Mouse (Mus musculus): ENCODE results near the gene Eif2s3x.
A peak's percentile ranks its signal among the peaks of the same experiment; 100 is the strongest.

Gene Eif2s3x

GRCm38 (mm10) chrX:94212597-94213321 lies at the start of gene Eif2s3x:
Eif2s3x (minus strand) TSS chrX:94212862.
- DNase-seq, result peak; percentile 92 to 97

- DNase-seq, result peak in 1 of 2 experiments; percentile 2
Observed at GRCm38 (mm10) chrX:94235601-94236000, 22.9 kb upstream of the Eif2s3x start.

DNA sequence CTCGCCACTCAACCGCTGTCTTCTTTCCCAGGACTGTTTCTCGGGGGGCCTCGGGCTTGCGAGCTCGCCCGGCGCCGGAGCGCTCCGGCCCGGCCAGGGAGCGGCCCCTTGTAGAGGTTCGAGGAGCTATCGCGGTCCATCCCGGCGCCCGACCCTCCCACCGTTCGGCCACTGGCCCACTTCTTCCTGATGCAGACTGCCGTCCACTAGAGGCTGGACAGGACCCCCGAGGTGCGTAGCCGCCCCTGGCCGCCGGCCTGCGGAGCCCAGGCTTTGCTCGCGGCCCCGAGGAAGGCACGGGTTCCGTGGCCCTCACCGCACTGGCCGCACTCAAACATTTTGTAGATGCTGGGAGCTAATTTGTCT lies 22.5 kb upstream of the Eif2s3x start:
- peak; percentile 66 to 69 for DNase-seq

- DNase-seq, result peak; percentile 87
Observed at GRCm38 (mm10) chrX:94234532-94235189, 22.0 kb upstream of the Eif2s3x start, which contains the start of gene Klhl15. Klhl15 (plus strand) TSS chrX:94234599.

- no peak for DNase-seq
Observed at GRCm38 (mm10) chrX:94233936-94234531, 21.4 kb upstream of the Eif2s3x start.

DNA sequence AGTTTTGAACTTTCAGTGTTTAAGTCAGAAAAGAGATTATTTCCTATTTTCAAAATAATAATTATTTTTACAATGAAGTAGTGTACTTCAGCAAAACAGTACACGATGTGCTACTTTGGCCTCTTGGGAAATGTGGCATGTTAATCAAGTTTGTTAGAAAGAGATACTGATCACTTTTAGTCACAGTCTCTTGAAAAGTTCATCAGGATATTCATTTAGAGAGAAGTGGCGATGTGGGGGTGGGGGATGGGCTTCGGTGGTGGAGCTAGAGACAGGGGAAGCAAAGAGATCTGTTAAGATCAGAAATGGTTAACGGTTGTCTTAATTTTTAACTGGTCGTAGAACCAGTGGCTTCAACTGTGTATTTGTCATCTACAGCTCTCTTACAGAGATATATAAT lies 20.8 kb upstream of the Eif2s3x start:
- DNase-seq, result peak; percentile 7 to 18

DNA sequence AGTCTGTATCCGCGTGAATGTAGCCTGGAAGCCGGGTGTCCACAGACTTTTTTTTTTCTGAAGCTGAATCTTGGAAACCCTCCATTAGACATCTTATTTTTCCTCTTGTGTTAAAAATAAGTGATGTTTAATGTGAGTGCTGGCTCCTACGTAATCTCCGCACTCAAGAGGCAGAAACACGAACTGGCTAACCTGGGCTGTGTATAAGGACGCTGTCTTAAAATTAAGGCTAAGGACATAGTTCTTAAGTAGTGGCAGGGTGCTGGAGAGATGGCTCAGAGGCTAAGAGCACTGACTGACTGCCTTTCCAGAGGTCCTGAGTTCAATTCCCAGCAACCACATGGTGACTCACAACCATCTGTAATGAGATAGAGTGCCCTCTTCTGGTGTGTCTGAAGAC lies 722 bp upstream of the Eif2s3x start:
- DNase-seq, result no peak

- DNase-seq, result no peak
Observed at GRCm38 (mm10) chrX:94212264-94212596, 432 bp downstream of the Eif2s3x start.

DNA sequence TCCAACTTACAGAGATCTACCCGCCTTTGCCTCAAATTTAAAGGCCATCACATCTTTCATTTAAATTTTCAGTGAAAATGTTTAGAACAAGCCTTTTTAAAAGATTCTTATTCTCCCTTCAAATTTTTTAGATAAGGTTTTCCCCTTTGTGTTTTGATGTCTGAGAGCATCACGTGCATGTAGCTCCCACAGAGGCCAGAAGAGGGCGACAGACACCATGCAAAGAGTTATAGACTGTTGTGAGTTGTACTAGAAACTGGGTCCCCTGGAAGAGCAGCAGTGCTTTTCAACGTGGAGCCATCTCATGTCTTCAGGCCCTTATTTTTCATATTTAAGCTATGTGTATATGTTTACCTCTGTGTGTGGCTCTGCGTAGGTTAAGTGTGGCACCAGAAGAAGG lies 14.9 kb downstream of the Eif2s3x start:
- DNase-seq, result peak; percentile 4 to 67

DNA sequence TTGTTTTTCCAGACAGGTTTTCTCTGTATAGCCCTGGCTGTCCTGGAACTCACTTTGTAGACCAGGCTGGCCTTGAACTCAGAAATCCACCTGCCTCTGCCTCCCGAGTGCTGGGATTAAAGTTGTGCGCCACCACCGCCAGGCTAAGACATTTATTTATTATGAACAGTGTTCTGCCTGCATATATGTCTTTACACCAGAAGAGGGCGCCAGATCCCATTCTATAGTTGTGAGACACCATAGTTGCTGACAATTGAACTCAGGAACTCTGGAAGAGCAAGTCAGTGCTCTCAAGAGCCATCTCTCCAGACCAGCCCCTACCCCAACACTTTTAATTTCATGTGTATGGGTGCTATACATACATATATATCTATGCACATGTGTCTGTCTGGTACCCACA lies 18.8 kb downstream of the Eif2s3x start:
- DNase-seq, result peak; percentile 29 to 37

DNA sequence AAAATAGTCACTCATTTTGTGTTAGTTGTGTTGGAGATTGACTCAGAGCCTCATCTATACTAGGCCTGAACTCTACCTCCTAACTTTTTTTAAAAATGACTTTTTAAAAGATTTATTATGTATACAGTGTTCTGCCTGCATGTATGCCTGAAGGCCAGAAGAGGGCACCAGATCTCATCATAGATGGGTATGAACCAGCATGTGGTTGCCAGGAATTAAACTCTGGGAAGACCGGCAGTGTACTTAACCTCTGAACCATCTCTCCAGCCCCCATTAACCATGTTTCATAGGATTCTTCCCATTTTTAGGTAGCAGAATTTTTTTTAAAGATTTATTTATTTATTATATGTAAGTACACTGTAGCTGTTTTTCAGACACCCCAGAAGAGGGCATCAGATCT lies 27.5 kb downstream of the Eif2s3x start:
- peak in 1 of 2 experiments; percentile 5 for DNase-seq

- no peak for DNase-seq
Observed at GRCm38 (mm10) chrX:94183814-94184213, 28.8 kb downstream of the Eif2s3x start.

DNA sequence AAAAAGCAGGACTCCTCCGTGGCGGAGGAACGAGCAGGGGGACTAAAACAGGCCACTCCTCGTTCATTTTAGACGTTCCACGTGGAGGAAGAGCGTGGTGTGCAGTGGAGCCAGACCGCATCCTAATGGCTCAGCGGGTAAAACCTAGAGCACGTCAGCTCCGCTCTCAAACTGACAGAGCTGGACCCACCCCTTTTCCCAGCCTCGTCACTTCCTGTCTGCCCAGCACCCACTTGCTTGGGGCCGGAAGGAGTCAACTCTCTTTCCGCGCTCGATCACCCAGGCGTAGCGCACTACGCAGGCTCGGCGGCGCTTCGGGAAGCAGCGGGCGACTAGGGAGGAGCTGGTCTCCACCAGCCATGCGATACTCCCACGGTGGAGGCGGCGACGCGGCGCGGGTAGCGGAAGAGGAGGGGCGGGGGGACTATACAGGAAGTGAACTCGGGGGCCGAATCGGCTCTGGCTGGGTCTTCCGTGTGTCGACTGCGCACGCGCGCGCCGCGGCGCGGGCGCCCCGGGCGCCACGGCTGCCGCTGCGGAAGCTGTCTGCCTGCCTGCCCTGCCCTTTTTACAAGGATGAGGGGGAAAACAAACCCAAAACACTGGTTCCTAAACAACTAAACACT lies 34.8 kb downstream of the Eif2s3x start:
- peak; percentile 90 to 97 for DNase-seq

GRCm38 (mm10) chrX:94169348-94169747 lies 43.3 kb downstream of the Eif2s3x start:
- no peak for DNase-seq

DNA sequence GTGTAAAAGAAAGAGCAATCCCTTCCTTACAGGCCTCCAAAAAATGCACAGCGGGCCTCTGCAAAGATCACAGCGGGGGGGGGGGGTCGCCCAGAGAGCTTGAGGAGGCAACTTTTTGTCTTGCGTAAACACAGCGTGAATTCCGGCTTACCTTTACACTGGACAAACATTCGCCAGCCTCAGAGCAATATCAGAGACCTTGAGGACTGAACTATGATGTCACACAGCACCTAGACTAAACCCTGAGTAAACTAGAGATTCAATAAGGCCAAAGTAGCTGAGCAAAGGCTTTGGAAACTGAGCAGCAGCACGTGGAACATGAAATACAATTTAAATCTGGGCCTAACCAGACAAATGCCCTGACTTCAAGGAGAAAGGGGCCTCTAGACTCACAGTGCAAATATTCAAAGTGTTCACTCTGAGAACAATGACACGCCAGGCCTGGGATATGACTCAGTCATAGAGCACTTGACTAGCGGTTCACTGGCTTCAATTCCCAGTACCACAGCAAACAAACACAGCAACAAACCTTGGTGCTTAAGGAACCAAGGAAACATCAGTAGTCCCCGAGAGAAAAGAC lies 60.3 kb downstream of the Eif2s3x start:
- DNase-seq, result no peak

GRCm38 (mm10) chrX:94150471-94150870 lies 62.2 kb downstream of the Eif2s3x start:
- DNase-seq, result no peak

- DNase-seq, result no peak
Observed at GRCm38 (mm10) chrX:94142004-94142771, 70.5 kb downstream of the Eif2s3x start.

- no peak for DNase-seq
Observed at GRCm38 (mm10) chrX:94140080-94140479, 72.6 kb downstream of the Eif2s3x start.

Measured in cerebellum, postnatal 10 days (tissue).